Mouse (Mus musculus) stomach, embryonic 15.5 days (tissue): ENCODE data around the gene Pclo. TPM values are rescaled to one million over a fixed set of nuclear protein-coding genes. Genes with fewer than 3 reads are reported as not detected.
A peak's percentile ranks its signal among the peaks of the same experiment; 100 is the strongest.

Experiments used
- ATAC-seq: fragments of 200-750 bp; cut with Nextera tagmentation; 2 replicates; pipeline ENCODE4 v1.8.0; 2017; ENCODE audit warnings: low read depth, moderate number of reproducible peaks, moderate TSS enrichment; ENCODE audit not compliant: insufficient read depth, low FRiP score
- H3K27ac ChIP-seq: fragments of 300-500 bp; sonication (generic); 2 replicates; pipeline ENCODE4 v1.5.1; 2015; ENCODE audit warnings: mild to moderate bottlenecking, inconsistent platforms
- H3K27me3 ChIP-seq: fragments of 300-500 bp; sonication (generic); replicated peaks from 2 replicates; pipeline ENCODE4 v1.6.1; 2015; ENCODE audit warnings: inconsistent platforms
- H3K36me3 ChIP-seq: fragments of 300-500 bp; sonication (generic); 2 replicates; pipeline ENCODE4 v1.6.1; 2015; ENCODE audit warnings: inconsistent platforms
- H3K4me1 ChIP-seq: fragments of 300-500 bp; sonication (generic); 2 replicates; pipeline ENCODE4 v1.6.1; 2015; ENCODE audit warnings: inconsistent platforms
- H3K4me2 ChIP-seq: fragments of 300-500 bp; sonication (generic); 2 replicates; pipeline ENCODE4 v1.6.1; 2015; ENCODE audit warnings: mild to moderate bottlenecking, inconsistent platforms
- H3K4me3 ChIP-seq: fragments of 300-500 bp; sonication (generic); replicated peaks from 2 replicates; pipeline ENCODE4 v1.5.1; 2015; ENCODE audit warnings: inconsistent platforms
- H3K9ac ChIP-seq: fragments of 300-500 bp; sonication (generic); 2 replicates; pipeline ENCODE4 v1.6.1; 2015; ENCODE audit warnings: inconsistent platforms
- H3K9me3 ChIP-seq: fragments of 300-500 bp; sonication (generic); 2 replicates; pipeline ENCODE4 v1.6.1; 2016; ENCODE audit warnings: inconsistent platforms
- WGBS: fragments of 180-500 bp; shearing (Covaris S2); methylation state at CpG from one replicate; pipeline ENCODE4 v1.1.7; 2015; 5-methylcytosine and 5-hydroxymethylcytosine counted together
- polyA plus RNA-seq: library from polyadenylated mRNA; unstranded; fragments of >200 nt; fragmentation: Nextera tagmentation; extraction: Ambion mirVana; gene quantifications from 2 replicates; pipeline ENCODE4 v1.2.1, GENCODE M21; 2015

The Pclo gene
- polyA plus RNA-seq, 1 experiment from 2014 or later: 1.2 TPM

DNA sequence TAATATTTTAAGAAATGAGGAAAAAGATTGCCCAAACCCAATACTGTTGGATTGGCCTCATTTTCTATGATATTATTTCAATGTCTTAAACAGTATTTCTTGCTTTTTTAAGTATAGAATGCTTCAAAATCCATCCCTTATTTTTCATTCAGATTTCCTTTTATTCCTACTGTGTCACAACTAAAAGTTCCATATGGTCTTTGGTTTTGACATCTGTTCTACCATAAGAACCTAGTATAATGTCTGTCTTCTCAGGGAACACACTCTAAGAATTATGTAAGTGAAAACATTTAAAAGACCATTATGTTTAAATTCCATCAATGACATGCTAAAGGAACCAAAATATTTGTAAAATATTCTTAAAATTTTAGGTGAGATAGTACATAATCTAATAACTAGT lies 186.2 kb downstream of the Pclo start:
- H3K27ac ChIP-seq: no peak overlapping the region
- H3K36me3 ChIP-seq: no peaks in the 10 kb centered on the region
- H3K9me3 ChIP-seq: no peaks in the 10 kb centered on the region
- no peaks in the 10 kb centered on the region for H3K27me3 ChIP-seq
- H3K9ac ChIP-seq: no peak overlapping the region
- ATAC-seq: no peak
- no peak overlapping the region for H3K4me3 ChIP-seq
- no peaks in the 10 kb centered on the region for H3K4me1 ChIP-seq
- no peak overlapping the region for H3K4me2 ChIP-seq

DNA sequence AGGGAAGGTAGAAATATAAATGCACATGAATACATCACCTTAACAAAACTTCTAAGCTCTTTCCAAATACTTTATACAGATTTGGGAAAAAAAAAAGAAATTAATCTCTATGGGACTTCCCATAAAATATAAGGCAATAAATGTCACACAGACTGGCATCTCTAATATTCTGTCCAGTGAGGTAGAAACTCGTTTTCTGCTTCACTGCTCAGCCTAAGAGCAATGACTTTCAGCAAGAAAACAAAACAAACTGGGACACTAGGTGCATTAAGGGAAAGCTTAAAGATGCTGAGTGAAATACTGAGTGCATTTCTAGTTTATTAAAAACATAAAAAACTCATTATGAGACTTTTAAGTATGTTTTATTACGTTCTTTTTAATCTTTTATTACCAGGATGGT lies 190.7 kb downstream of the Pclo start:
- no peaks in the 10 kb centered on the region for H3K36me3 ChIP-seq
- H3K4me2 ChIP-seq: no peak overlapping the region
- WGBS: 62% methylated on average over 2 of the region's 2 CpGs
- no peaks in the 10 kb centered on the region for H3K27me3 ChIP-seq
- H3K9me3 ChIP-seq: no peaks in the 10 kb centered on the region
- no peak overlapping the region for H3K9ac ChIP-seq
- H3K4me1 ChIP-seq: no peaks in the 10 kb centered on the region
- H3K4me3 ChIP-seq: no peak overlapping the region
- ATAC-seq: no peak
- H3K27ac ChIP-seq: no peak overlapping the region

DNA sequence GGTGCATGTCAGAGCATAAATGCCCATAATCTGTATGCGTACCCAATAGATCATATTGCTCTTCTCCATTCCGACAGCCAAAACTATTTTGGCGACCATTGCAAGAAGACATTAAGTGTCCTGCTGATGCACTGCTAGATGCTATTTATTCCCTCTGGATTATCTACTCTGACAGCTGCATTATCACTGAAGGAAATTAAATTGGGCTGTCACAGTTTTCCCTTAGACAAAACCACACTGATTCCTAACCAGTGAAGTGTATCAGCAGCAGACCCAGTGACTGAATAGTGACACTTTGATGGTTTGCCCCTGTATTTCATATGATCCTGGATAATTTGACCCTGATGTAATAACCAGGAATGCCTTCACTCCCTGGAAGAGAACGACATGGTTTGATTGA lies 192.6 kb downstream of the Pclo start:
- H3K27ac ChIP-seq: no peak overlapping the region
- no peaks in the 10 kb centered on the region for H3K36me3 ChIP-seq
- no peak overlapping the region for H3K9ac ChIP-seq
- no peaks in the 10 kb centered on the region for H3K27me3 ChIP-seq
- H3K4me3 ChIP-seq: no peak overlapping the region
- no peaks in the 10 kb centered on the region for H3K9me3 ChIP-seq
- WGBS: 72% methylated on average over 4 of the region's 4 CpGs
- H3K4me1 ChIP-seq: no peaks in the 10 kb centered on the region
- H3K4me2 ChIP-seq: no peak overlapping the region
- ATAC-seq: no peak

DNA sequence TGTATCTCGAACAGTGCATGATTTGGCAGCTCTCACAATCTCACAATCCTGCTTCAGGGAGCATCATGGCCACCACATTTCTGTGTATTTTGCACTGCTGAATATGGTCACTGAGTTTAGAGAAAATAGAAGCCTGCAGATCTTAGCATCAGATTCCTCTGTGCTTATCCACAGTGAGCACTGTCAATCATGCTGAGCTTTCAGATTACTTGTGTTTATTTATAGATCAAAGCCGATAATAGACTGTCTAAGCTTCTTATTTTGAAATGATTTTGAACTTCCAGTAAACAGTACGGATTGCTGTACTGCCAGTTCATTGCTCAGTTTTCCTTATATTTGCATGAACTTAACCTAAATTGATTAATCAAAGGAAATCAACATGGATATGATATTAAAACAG lies 208.9 kb downstream of the Pclo start:
- no peak for ATAC-seq
- Histone ChIP-seq H3K36me3 (no peaks in the 10 kb centered on the region), H3K27ac (no peak overlapping the region), H3K27me3 (no peaks in the 10 kb centered on the region), H3K9ac (no peak overlapping the region), H3K4me3 (no peak overlapping the region), H3K9me3 (no peaks in the 10 kb centered on the region), H3K4me1 (no peaks in the 10 kb centered on the region), H3K4me2 (no peak overlapping the region)
- 70% methylated on average over 3 of the region's 3 CpGs for WGBS

DNA sequence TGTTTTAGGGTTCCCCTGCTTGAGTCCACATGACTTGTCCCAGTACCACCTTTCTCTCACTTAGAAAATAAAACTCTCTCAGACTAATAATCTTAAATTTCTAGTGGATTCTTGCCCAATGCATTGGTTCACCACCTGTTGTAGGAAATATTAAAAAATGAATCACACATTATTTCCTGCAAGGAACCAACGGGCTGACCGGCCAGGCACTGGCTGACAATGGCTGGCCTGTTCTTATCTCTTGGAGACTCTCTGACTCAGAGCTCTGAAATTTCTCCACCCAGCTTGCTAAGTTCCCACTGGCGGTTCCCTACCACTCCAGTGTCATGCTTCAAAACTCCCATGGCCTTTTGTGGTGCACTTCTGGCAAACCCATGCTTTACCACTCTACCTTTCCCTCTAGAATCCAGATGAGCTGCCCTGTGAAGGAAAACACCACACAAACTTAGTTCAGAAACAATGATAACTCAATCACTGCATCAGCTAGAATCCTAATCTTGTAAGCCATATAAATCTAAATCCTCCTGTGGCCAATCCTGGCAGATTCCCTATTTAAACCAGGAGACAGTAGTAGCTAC lies 214.0 kb downstream of the Pclo start:
- Histone ChIP-seq H3K9ac (no peak overlapping the region), H3K4me1 (no peaks in the 10 kb centered on the region), H3K9me3 (no peaks in the 10 kb centered on the region), H3K36me3 (no peaks in the 10 kb centered on the region), H3K4me3 (no peak overlapping the region), H3K27me3 (no peaks in the 10 kb centered on the region), H3K4me2 (no peak overlapping the region), H3K27ac (no peak overlapping the region)
- 58% methylated on average over 3 of the region's 3 CpGs for WGBS
- ATAC-seq: no peak

DNA sequence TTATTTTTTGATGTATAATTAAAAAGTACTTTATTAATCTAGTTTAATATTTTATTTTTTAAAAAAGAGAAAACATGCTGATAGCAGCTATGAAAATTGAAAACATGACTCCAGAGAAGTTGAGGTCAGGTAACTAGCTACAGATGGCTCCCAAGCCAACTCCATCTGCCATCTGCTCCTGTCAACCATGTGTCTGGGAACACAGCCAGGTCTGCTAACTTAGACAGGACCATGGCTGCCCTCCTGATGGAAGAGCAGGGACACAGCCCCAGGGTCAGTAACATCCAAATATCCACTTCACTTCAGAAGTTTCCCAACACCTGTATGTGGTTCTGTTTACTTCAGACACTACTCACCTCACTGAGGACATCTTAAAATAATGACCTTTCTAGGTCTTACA lies 236.2 kb downstream of the Pclo start:
- H3K4me1 ChIP-seq: no peaks in the 10 kb centered on the region
- no peak overlapping the region for H3K9ac ChIP-seq
- H3K27ac ChIP-seq: no peak overlapping the region
- no peaks in the 10 kb centered on the region for H3K27me3 ChIP-seq
- no peaks in the 10 kb centered on the region for H3K9me3 ChIP-seq
- H3K4me3 ChIP-seq: no peak overlapping the region
- no peak overlapping the region for H3K4me2 ChIP-seq
- ATAC-seq: no peak
- no peaks in the 10 kb centered on the region for H3K36me3 ChIP-seq

DNA sequence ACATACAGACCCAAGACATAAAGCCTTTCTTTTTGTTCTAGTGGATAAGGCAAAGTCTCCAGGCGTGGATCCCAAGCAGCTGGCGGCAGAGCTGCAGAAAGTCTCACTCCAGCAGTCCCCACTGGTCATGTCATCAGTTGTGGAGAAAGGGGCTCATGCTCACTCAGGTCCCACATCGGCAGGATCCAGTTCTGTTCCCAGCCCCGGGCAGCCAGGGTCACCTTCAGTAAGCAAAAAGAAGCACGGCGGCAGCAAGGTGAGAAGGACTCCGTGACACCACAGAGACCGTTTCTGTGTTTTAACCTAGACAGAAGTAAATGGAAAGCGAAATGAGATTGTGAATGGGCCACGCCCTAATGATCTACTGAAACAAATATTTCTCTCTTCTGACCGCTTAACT lies 252.0 kb downstream of the Pclo start:
- Histone ChIP-seq H3K9me3 (no peaks in the 10 kb centered on the region), H3K36me3 (no peaks in the 10 kb centered on the region), H3K27me3 (no peaks in the 10 kb centered on the region), H3K4me2 (no peak overlapping the region), H3K4me3 (no peak overlapping the region), H3K4me1 (no peaks in the 10 kb centered on the region), H3K27ac (no peak overlapping the region), H3K9ac (no peak overlapping the region)
- WGBS: 88% methylated on average over 11 of the region's 11 CpGs
- no peak for ATAC-seq

DNA sequence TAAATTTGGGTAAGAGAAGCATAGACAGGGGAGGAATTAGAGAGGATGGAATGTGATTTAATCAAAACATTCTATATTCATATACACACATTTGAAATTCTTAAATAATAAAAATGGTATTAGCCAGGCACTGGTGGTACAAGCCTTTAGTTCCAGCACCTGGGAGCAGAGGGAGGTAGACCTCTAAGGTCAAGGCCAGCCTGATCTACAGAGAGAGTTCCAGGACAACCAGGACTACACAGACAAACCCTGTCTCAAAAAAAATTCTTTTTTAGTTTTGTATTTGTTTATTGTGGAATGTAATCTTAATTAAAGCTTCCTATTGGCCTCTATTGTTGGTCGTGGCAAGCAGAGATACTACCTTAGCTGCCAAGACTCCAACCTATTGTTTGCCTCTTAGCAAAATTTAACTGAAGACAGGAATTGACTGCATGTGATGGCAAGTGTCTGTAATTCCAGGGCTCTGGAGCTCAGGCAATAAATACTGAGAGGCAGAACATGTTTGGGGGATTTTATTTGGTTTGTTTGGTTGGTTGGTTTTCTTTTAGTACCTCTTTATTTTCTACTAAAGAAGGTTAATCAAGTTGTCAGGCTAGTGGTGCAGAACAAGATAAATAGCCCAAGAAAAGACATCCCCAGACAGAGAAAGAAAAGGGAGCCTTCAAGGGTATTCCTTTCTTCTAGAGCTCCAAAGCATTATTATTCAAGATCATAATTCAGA lies 267.8 kb downstream of the Pclo start:
- 53% methylated on average over 1 of the region's 1 CpGs for WGBS
- H3K27me3 ChIP-seq: no peaks in the 10 kb centered on the region
- H3K9me3 ChIP-seq: no peaks in the 10 kb centered on the region
- no peaks in the 10 kb centered on the region for H3K36me3 ChIP-seq
- H3K9ac ChIP-seq: no peak overlapping the region
- H3K4me1 ChIP-seq: no peaks in the 10 kb centered on the region
- no peak for ATAC-seq
- no peak overlapping the region for H3K4me2 ChIP-seq
- H3K4me3 ChIP-seq: no peak overlapping the region
- H3K27ac ChIP-seq: no peak overlapping the region

DNA sequence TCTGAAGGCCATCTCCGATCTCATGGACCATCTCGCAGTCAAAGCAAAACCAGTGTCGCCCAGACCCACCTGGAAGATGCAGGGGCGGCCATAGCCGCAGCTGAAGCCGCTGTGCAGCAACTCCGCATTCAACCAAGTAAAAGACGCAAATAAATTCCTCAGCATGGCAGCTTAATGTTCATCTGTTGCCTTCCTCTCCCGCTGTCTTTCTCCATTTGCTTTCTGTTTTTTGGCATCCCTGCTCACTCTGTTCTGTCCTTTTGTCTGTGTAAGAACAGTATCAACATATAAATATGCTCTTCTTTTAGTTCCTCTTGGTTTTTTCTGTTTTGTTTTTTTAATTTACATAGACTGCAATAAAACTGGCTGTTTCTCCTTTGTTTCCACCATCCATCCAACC lies 279.2 kb downstream of the Pclo start:
- 91% methylated on average over 9 of the region's 9 CpGs for WGBS
- no peak for ATAC-seq
- no peak overlapping the region for H3K27ac ChIP-seq
- no peaks in the 10 kb centered on the region for H3K27me3 ChIP-seq
- no peak overlapping the region for H3K9ac ChIP-seq
- H3K4me2 ChIP-seq: no peak overlapping the region
- H3K36me3 ChIP-seq: no peaks in the 10 kb centered on the region
- H3K9me3 ChIP-seq: no peaks in the 10 kb centered on the region
- H3K4me3 ChIP-seq: no peak overlapping the region
- no peaks in the 10 kb centered on the region for H3K4me1 ChIP-seq

DNA sequence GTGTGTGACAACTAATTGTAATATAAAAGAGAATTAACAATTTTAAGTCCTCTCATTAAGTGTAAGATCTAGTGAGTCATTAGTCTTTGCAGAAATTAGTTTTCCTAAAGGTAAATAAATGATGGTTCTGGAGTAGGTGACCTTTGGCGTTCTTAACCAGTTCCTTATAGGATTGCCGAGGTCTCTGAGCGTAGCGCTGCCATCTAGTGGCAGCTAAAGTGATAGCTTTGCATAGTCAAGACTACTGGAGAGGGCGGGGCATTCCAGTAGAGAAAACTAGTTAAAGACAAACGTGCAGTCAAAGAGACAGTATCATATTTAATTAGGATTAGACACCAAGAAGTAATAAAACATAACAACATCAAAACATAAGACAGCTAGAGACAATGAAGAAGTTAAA lies 292.4 kb downstream of the Pclo start:
- no peak overlapping the region for H3K4me3 ChIP-seq
- no peak overlapping the region for H3K9ac ChIP-seq
- H3K4me2 ChIP-seq: no peak overlapping the region
- no peak overlapping the region for H3K27ac ChIP-seq
- ATAC-seq: no peak
- 8% methylated on average over 6 of the region's 6 CpGs for WGBS
- H3K9me3 ChIP-seq: no peaks in the 10 kb centered on the region
- H3K27me3 ChIP-seq: no peaks in the 10 kb centered on the region
- no peaks in the 10 kb centered on the region for H3K36me3 ChIP-seq
- H3K4me1 ChIP-seq: no peaks in the 10 kb centered on the region

DNA sequence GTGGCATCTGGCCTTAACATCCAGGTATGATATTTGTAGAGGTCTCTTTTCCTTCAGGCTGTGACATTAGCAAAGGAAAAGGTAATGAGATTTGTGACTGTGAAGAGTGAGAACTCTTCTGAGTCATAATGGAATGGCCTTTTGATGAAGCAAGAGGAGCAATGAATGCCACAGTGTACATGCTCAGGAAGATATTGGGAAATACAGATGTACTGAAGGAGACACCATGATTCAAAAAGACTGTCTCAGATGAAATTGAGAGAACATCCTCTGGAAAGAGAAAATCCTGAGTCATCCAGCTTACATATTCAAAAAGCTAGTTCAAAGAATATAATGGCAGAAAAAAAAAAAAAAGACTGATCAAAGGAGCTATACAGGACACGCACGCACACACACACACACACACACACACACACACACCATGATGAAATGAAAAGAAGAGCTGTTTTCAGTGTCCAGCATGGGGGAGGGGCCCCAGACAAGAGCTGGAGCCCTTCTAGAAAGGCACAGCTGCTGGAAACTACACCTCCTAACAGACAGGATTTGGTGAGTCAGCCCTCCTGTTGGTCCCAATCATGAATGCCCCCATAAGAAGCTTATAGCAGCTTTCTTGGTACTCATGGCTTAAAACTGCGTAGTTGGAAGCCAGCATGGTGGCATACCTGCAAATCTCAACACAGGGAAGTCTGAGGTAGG lies 318.6 kb downstream of the Pclo start:
- Histone ChIP-seq H3K27ac (no peak overlapping the region), H3K4me2 (no peak overlapping the region), H3K27me3 (no peaks in the 10 kb centered on the region), H3K4me1 (no peaks in the 10 kb centered on the region), H3K9ac (no peak overlapping the region), H3K36me3 (no peaks in the 10 kb centered on the region), H3K4me3 (no peak overlapping the region), H3K9me3 (no peaks in the 10 kb centered on the region)
- 82% methylated on average over 3 of the region's 3 CpGs for WGBS
- ATAC-seq: no peak

DNA sequence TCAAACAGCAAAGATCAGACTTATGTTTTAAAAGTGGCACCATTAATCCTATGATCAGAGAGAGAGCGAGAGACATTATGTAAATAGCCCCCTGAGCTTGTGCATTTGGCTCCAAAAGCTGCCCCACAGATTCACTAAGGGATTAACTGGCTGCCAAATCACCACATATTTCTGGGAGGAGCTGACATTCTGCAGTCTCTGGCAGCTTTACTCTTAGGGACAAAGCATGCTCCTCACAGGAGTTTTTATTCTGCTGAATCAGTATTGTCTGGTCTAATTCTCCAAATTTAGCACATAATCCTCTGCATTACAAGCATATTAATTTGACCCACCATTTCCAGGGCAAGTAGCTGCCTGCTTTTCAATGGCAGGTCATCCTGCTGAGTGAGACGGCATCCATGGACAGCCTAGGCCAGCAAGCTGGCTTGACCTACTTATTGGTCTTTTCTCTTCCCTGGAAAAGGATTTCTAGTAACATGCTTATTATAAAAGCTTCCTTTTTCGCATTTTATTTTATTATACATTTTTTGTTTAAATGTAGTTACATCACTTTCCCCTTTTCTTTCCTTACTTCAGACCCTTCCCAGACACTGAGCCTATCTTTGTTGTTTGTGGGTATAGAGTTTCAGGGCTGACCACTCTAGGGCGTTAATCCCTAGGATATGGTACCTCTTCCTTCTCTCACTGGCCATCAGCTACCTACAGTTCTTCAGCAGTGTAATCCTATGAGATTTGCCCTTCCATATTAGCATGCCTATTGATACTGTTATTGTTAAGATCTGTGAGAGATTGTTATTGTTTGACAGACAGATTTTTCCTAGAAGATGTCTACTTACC lies 319.7 kb downstream of the Pclo start:
- ATAC-seq: 0 out of 2 replicates have a peak, but pooled peaks have one; percentile 27
- no peaks in the 10 kb centered on the region for H3K9me3 ChIP-seq
- H3K36me3 ChIP-seq: no peaks in the 10 kb centered on the region
- no peaks in the 10 kb centered on the region for H3K4me1 ChIP-seq
- H3K27me3 ChIP-seq: no peaks in the 10 kb centered on the region
- H3K4me2 ChIP-seq: no peak overlapping the region
- no peak overlapping the region for H3K9ac ChIP-seq
- WGBS: 57% methylated on average over 4 of the region's 4 CpGs
- no peak overlapping the region for H3K4me3 ChIP-seq
- no peak overlapping the region for H3K27ac ChIP-seq
